Mouse (Mus musculus): ENCODE measurements at regions not wholly inside any gene's neighbourhood (a gene's known extent, or its start where the extent isn't known, plus 50 kb on each side); places are given as distances from the start of the nearest gene placed in this dataset.
"Not testable (repeated sequence)": the region's sequence is repeated elsewhere in the genome, so short reads cannot be mapped to it uniquely, and the experiment has no call there.

GRCm38 (mm10) chr1:108132006-108132405 lies 542.2 kb downstream of the Serpinb8 start:
- no peak for DNase-seq

GRCm38 (mm10) chr1:108135346-108135745 lies 545.5 kb downstream of the Serpinb8 start:
- DNase-seq, result not testable (repeated sequence)

DNA sequence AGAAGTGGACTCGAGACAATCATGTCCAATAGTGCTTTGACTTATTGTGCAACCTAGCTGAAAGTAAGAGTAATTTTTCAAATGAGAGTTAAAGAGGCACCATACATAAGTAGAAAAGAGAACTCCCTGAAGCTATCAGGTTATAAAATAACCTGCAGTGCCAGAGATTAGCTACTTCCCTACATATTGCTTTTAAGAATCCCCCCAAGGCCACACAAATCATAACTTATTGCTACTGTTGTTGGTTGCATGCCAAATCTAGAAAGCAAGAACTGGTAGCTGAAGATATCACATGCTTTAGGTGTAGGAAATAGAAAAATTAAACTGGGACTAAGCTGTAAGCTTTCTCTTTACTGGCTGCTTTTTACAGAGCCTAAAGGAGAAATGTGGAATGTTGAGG lies 554.3 kb downstream of the Serpinb8 start:
- DNase-seq, result no peak

GRCm38 (mm10) chr1:108181350-108182167 lies 591.8 kb downstream of the Serpinb8 start:
- DNase-seq, result no peak

- no peak for DNase-seq
Observed at GRCm38 (mm10) chr1:108182168-108182539, 592.3 kb downstream of the Serpinb8 start.

GRCm38 (mm10) chr1:108224047-108224446 lies 634.2 kb downstream of the Serpinb8 start:
- no peak for DNase-seq

GRCm38 (mm10) chr1:108240152-108240551 lies 650.3 kb downstream of the Serpinb8 start:
- DNase-seq, result no peak

DNA sequence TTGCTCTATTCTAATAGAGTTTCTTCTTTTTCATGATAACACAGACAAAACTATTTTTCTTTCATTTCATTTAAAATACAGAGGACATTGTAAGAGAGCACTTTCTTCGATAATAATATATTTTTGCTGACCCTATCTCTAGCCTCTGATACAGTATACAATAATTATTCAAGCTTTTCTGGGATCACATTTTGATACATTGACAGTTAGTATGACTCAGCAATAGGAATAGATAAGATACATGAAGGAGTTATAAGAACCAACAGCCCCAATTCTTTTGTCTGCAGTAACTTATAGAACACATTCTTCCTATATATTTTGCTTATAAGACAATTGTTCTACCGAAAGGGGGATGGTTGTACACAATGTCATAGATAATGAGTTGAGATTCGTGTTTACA lies 665.3 kb downstream of the Serpinb8 start:
- no peak for DNase-seq

DNA sequence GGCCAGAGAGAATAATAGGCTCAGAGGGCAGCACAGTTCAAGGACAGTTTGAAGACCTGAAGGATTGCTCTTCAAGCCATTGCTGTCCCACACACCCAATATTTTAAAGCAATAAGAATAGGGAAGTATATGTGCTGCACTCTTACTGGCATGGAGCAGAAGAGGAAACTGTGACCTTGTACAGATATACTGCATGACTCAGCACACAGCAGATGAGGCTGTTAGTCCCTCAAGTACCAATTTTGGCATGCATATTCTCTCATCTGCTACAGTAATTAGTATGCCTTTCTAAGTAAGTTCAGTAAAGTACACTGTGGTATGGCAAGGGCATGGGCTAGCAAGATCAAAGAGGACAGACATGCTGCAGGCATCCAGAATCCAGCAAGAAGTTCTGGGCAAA lies 669.5 kb downstream of the Serpinb8 start:
- DNase-seq, result no peak

- DNase-seq, result no peak
Observed at GRCm38 (mm10) chr1:108282099-108282498, 692.3 kb downstream of the Serpinb8 start.

DNA sequence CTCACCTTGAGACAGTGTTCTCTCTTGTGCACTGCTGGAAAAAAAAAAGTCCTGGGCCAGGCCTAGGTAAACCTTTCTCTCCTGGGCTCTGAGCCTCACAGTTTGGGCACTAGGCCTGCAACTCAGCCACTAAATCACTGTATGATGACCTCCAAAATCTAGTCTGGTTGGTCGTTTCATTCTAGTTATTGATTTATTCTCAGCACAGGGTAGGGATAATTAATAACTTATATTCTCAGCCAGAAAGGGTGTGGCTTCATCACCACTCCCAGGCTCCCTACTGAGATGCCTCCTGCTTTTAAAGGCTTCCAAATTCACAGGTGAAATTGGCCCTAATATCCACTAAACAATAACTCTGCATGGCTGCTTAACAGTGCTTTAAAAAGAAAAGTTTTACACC lies 696.8 kb downstream of the Serpinb8 start:
- no peak for DNase-seq
